Mouse (Mus musculus): ENCODE measurements at regions not wholly inside any gene's neighbourhood (a gene's known extent, or its start where the extent isn't known, plus 50 kb on each side); places are given as distances from the start of the nearest gene placed in this dataset.

DNA sequence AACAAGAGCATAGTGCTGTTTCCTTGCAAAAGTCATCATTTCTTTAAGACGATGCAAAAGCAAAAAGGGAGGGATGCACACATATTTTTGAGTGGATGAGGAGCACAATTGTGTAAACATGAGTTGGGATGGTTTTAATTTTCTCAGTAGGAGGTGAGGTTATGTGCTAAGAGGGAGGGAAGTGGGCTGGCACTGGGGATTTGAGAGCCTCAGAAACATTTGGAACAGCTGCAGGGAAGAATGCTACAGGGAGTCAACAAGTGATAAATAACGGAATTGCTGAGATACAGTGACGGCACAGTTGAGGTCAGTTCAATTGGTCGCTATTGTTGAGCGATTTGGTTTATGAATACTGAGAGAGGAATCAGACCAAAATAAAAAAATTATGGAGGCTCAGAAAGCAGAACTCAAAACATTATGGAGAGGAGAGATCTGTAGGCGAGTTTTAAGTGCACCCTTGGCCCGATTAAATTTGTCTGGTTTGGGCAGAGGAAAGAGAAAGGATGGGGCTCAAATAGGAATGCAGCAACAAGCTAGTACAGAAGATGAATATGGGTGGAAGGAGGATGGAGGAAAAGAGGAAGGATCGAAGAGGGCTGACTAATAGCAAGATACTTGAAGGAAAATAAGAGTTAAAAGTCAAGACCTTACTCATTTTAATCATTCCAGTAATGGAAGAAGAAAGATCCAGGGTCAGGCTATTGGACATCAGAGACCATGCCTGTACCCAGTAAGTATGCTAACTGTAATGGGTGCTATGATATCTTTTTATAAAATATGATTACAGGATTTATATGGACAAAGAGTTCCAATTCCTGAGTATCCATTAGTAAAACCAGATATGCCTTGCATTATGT lies 259.0 kb downstream of the Trim52 start:
- Histone ChIP-seq H3K4me3 (replicated peaks; ENCODE audit: extremely low read depth, low read depth, low read length) (no peak overlapping the region), H3K4me1 (ENCODE audit: control insufficient read depth, insufficient read depth, low read length) (no peaks in the 10 kb centered on the region)
- DNase-seq = no peak
- 60% methylated on average over 8 of the region's 8 CpGs for WGBS
- TF ChIP-seq CTCF (IDR thresholded peaks at IDR 0.05; ENCODE audit: insufficient read depth, low read length) = no peak
- no peak for TF ChIP-seq POLR2A (IDR thresholded peaks at IDR 0.05; ENCODE audit: borderline replicate concordance, extremely low read depth, low read depth, low read length)

DNA sequence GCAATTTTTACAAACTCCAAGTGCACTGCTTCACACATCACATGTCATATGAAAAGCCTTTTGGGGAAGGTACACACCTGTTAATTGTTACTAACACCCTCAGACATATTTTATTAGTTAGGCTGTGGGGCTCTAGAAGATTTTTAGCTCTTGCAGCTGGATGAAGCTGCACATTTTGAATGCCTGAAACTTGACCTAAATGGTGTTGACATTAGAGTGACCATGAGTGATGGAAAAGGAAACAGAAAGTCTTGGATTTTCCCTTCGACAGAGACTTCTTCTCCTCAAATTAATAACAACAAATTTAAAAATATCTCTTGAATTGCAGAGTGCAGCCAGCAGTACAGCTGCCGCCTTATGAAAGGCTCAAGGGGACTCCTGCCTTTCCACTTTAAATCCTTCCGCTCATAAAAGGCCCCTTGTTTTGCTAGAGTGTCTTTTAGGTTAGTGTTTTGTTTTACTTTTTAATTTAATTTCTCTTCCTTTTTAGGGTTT lies 259.7 kb downstream of the Trim52 start:
- H3K4me3 ChIP-seq (replicated peaks; ENCODE audit: extremely low read depth, low read depth, low read length) = no peak overlapping the region
- no peak for DNase-seq
- TF ChIP-seq POLR2A (IDR thresholded peaks at IDR 0.05; ENCODE audit: borderline replicate concordance, extremely low read depth, low read depth, low read length) = no peak
- no peak for TF ChIP-seq CTCF (IDR thresholded peaks at IDR 0.05; ENCODE audit: insufficient read depth, low read length)
- H3K4me1 ChIP-seq (ENCODE audit: control insufficient read depth, insufficient read depth, low read length) = no peaks in the 10 kb centered on the region
- WGBS = 46% methylated on average over 3 of the region's 3 CpGs

DNA sequence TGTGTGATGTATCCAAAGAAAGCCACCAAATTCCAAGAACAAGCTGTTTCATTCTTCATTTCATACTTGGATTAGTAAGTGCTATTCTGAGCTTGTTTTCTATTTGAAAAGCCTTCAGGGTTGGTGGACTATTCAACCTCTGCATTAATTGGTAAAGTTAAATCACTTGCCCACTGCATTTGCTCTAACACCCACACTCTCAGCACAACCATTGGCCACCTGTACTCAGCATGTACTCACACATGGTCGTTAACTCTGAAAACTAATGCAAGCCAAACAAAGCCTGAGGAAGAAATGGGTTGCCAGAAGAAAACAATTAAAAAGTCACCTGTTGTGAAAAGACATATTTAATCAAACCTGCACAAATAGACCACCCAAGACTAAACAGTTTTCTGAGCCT lies 267.5 kb downstream of the Trim52 start:
- 66% methylated on average over 1 of the region's 1 CpGs for WGBS
- DNase-seq = no peak
- no peaks in the 10 kb centered on the region for H3K4me1 ChIP-seq (ENCODE audit: control insufficient read depth, insufficient read depth, low read length)
- no peak overlapping the region for H3K4me3 ChIP-seq (replicated peaks; ENCODE audit: extremely low read depth, low read depth, low read length)
- TF ChIP-seq POLR2A (IDR thresholded peaks at IDR 0.05; ENCODE audit: borderline replicate concordance, extremely low read depth, low read depth, low read length) (no peak), CTCF (IDR thresholded peaks at IDR 0.05; ENCODE audit: insufficient read depth, low read length) (no peak)

DNA sequence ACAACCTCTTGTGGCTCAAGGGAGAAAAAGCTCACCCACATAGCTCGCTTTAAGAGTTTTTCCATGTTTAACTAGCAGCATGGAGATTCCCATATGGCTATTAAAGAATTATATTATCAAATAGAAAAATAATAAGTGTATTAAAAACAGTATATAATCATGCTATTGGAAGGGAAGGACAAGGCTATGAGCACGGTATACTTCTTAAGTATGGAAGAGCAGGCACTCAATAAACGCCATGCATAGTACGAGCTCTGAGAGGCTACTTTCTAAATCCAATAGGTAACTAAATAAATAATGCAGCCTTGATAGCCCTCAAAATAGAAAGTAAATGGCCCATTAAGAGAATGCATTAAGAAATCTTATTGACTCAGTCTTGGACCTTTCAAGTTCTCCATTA lies 273.6 kb downstream of the Trim52 start:
- 80% methylated on average over 4 of the region's 4 CpGs for WGBS
- TF ChIP-seq CTCF (IDR thresholded peaks at IDR 0.05; ENCODE audit: insufficient read depth, low read length) (no peak), POLR2A (IDR thresholded peaks at IDR 0.05; ENCODE audit: borderline replicate concordance, extremely low read depth, low read depth, low read length) (no peak)
- H3K4me1 ChIP-seq (ENCODE audit: control insufficient read depth, insufficient read depth, low read length) = no peaks in the 10 kb centered on the region
- DNase-seq = no peak
- no peak overlapping the region for H3K4me3 ChIP-seq (replicated peaks; ENCODE audit: extremely low read depth, low read depth, low read length)

DNA sequence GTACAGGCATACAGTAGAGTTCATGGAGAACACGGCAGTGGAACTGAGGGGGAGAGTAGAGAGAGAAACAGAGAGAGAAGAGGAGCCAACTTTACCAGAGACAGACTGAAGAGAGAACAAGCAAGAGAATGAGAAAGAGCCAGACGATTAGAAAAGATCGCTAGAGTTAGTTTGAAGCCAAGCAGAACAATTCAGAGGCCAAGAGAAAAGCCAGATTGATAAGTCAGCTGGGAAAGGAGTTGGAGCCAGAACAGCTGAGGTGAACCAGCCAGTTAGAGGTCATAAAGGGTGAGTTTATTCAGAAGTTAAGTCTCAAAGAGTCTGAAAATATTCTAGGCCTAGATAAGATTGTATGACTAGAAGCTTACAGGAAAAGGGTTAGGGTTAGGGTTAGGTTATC lies 281.7 kb downstream of the Trim52 start:
- TF ChIP-seq CTCF (IDR thresholded peaks at IDR 0.05; ENCODE audit: insufficient read depth, low read length) (no peak), POLR2A (IDR thresholded peaks at IDR 0.05; ENCODE audit: borderline replicate concordance, extremely low read depth, low read depth, low read length) (no peak)
- 57% methylated on average over 3 of the region's 3 CpGs for WGBS
- no peak for DNase-seq
- Histone ChIP-seq H3K4me3 (replicated peaks; ENCODE audit: extremely low read depth, low read depth, low read length) (no peak overlapping the region), H3K4me1 (ENCODE audit: control insufficient read depth, insufficient read depth, low read length) (no peaks in the 10 kb centered on the region)

DNA sequence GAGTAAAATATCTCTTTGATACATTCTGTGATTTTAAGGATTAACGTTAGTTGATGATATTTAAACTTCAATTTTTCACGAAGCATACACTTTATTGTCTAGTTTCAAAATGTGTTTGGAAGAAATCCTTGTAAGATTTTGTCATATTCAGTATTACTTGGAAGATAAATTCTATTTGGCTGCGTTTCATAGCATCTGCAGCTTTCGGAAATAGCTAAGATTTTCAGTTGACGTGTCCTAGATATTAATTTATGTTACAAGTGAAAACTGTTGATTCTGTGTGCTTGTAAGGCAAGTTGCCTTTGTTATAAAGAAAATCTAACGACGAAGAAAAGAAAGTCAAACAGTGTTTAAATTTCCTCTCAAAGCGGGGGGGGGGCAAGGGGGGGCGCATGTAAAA lies 284.5 kb downstream of the Trim52 start:
- no peak for TF ChIP-seq CTCF (IDR thresholded peaks at IDR 0.05; ENCODE audit: insufficient read depth, low read length)
- TF ChIP-seq POLR2A (IDR thresholded peaks at IDR 0.05; ENCODE audit: borderline replicate concordance, extremely low read depth, low read depth, low read length) = no peak
- H3K4me1 ChIP-seq (ENCODE audit: control insufficient read depth, insufficient read depth, low read length) = no peaks in the 10 kb centered on the region
- 65% methylated on average over 9 of the region's 9 CpGs for WGBS
- no peak overlapping the region for H3K4me3 ChIP-seq (replicated peaks; ENCODE audit: extremely low read depth, low read depth, low read length)
- DNase-seq = no peak

DNA sequence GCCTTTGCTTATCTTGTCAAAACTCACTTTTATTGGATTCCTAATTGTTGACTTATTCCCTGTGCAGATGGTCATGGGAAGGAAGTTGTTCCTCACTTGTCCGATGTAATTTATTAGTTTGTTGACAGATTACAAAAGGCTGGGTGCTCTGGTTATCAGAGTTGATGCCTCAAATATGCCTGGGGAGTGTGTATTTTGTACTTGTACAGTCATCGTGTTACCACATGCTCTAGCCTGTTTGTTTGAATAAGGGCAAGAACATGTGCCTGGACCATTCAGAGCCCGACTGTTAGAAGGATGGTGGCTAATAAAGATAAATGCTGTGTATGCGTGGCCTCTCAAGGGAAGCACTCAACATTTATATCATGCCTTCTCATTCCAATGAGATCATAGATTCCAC lies 288.0 kb downstream of the Trim52 start:
- TF ChIP-seq POLR2A (IDR thresholded peaks at IDR 0.05; ENCODE audit: borderline replicate concordance, extremely low read depth, low read depth, low read length) (no peak), CTCF (IDR thresholded peaks at IDR 0.05; ENCODE audit: insufficient read depth, low read length) (no peak)
- Histone ChIP-seq H3K4me1 (ENCODE audit: control insufficient read depth, insufficient read depth, low read length) (no peaks in the 10 kb centered on the region), H3K4me3 (replicated peaks; ENCODE audit: extremely low read depth, low read depth, low read length) (no peak overlapping the region)
- 25% methylated on average over 4 of the region's 4 CpGs for WGBS
- no peak for DNase-seq

DNA sequence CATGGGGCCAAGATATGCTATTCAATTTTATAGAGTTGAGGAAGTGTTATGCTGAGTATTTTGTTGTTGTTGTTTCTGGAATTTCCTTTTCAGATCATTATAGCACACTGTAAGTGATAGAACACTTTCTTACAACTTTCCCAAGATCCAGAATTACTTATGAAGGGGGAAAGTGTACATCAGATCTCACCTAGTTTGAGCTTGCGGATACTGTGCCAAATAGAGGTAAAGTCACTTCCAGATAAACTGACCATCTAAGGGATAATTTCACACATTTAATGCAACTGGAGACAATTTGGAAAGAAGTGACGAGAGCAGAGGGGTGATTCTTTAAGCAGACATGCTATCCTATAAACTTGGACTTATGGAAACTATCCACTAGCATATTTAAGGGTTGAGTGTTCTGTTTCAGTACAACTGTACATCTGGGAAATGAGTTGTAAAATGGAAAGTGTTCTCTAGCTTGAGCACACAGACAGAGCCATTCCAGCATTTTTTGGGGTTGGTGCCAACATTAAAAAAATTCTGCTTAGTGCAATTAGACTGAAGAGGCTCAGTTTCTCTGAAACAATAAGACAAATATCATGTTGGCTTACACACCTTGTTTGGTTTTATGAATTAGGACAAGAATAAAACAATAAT lies 307.0 kb downstream of the Trim52 start:
- H3K4me3 ChIP-seq (replicated peaks; ENCODE audit: extremely low read depth, low read depth, low read length) = no peak overlapping the region
- TF ChIP-seq POLR2A (IDR thresholded peaks at IDR 0.05; ENCODE audit: borderline replicate concordance, extremely low read depth, low read depth, low read length) = no peak
- no peak for TF ChIP-seq CTCF (IDR thresholded peaks at IDR 0.05; ENCODE audit: insufficient read depth, low read length)
- no peak for DNase-seq
- H3K4me1 ChIP-seq (ENCODE audit: control insufficient read depth, insufficient read depth, low read length) = no peaks in the 10 kb centered on the region
- WGBS = 83% methylated on average over 2 of the region's 2 CpGs

DNA sequence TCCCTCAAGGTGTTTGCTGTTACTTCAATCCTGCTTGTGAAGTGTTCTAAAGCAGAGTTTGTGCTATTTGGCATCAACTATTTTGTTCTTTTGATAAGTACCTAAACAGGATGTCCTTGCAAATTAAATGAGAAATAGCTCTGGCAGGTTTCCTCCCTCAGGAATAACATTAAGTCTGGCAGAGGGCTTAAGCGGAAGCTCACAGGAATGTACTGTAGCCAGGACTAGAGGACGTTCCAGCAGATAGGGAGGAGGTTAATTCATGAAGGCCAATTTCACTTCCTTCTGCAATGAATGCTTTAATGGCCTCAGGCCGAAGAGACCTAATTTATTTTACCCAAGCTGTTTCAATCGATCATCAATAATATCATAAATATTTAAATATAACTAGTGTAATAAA lies 318.7 kb downstream of the Trim52 start:
- no peak overlapping the region for H3K4me3 ChIP-seq (replicated peaks; ENCODE audit: extremely low read depth, low read depth, low read length)
- WGBS = 42% methylated on average over 4 of the region's 4 CpGs
- TF ChIP-seq POLR2A (IDR thresholded peaks at IDR 0.05; ENCODE audit: borderline replicate concordance, extremely low read depth, low read depth, low read length) = no peak
- no peak for TF ChIP-seq CTCF (IDR thresholded peaks at IDR 0.05; ENCODE audit: insufficient read depth, low read length)
- no peak for DNase-seq
- H3K4me1 ChIP-seq (ENCODE audit: control insufficient read depth, insufficient read depth, low read length) = no peaks in the 10 kb centered on the region

DNA sequence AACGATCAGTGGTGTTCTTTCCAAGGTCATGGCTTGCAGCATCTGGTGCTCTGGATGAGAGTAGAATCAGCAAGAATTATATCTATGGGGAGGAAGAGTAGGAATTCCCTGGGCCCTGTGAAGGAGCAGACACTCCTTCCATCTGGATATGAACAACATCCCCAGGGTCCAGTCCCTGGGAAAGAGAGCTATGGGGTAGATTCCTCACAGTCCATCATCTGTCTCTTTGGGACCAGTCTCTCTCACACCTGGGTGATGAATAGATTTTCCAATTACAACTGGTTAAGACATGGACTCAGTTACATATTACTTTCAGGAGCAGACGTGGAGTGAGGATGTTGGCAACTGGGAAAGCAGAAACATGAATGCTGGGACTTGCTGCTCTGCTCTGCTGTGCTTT lies 322.6 kb downstream of the Trim52 start:
- DNase-seq = no peak
- 75% methylated on average over 2 of the region's 2 CpGs for WGBS
- Histone ChIP-seq H3K4me3 (replicated peaks; ENCODE audit: extremely low read depth, low read depth, low read length) (no peak overlapping the region), H3K4me1 (ENCODE audit: control insufficient read depth, insufficient read depth, low read length) (no peaks in the 10 kb centered on the region)
- TF ChIP-seq POLR2A (IDR thresholded peaks at IDR 0.05; ENCODE audit: borderline replicate concordance, extremely low read depth, low read depth, low read length) = no peak
- no peak for TF ChIP-seq CTCF (IDR thresholded peaks at IDR 0.05; ENCODE audit: insufficient read depth, low read length)

Measured in lung, adult 2 months (tissue).